Mouse (Mus musculus): ENCODE measurements around the gene Mrpl18. TPM values are rescaled to one million over a fixed set of nuclear protein-coding genes. Genes with fewer than 3 reads are reported as not detected.

Mrpl18 gene
- total RNA-seq, 2 experiments from 2014 or later = 157 to 175 TPM

DNA sequence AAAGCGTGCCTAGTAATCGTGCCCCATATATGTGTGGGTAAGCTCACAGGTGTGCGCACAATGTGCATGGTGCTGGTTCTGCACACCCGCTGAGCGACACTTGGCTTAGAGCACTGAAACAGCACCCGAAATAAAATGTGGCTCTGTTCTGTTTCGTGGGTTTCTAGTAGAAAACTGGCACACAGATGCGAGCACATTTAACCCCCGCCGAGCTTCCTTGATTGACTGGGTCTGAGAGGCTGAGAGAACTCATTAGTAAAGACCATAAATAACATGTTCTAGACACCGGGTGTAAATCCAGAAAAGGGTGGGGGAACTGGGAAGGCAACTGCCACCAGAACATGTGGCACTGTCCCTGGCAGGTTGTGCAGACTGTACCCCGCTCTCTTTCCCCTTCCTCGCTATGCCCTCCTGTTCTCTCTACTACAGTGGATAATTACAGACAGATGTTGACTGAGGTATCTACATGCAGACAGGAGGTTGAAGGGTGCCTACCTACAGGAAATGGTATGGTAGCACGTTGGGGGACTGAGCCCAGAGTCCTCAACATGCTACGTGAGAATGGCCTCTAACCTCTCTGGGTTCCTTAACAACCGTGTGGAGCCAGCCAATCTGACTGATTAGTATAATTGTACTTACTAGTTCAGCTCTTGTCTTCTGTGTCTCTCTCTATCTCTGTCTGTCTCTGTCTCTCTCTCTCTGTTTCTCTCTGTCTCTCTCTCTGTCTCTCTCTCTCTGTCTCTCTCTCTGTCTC is 43.7 kb downstream of the Mrpl18 start:
- DNase-seq (ENCODE audit: low spot score) = no peak
- intact Hi-C loops (cut with DNase I) = no loop called here

DNA sequence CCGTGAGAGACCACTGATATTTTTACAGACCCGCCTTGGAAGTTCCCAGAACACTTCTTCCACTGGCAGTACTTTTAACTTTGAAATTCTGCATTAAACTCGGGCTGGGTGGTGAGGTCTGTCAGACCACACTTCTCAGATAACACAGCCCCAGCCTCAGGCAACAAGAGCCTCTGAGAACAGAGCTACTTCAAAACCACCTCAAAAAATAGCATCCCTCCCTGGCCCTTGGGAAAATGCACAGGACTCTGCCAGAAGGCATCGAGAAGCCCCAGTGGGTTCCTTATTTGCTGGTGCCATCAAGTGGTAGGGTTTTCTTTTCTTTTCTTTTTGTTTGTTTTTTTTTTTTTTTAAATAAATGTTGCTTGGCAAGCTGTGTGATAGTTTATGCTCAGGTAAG is 47.5 kb downstream of the Mrpl18 start:
- intact Hi-C loops (cut with DNase I) = no loop called here
- DNase-seq (ENCODE audit: low spot score) = no peak

DNA sequence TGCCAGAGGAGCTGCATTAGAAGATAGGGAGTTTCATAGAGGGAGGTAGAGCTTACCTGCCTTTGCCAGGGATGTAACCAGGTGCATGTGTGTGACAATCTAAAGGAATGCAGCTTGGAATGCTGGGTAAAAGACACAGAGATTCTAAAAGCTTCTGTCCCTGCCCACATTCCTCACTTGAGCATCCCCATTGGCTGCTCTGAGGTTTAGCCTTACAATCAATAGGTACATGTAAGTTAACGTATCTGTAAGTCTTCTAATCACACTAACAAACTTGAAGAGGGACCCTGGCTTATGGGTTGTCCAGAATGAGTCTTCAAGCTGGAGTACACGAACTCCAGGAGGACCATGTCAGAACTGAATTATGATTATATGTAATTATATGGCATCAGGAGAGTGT is 48.1 kb downstream of the Mrpl18 start, which contains the start of gene Mas1:
TSS of gene Mas1 (minus strand) at position 101 of the 400 bp plus-strand sequence.
- intact Hi-C loops (cut with DNase I) = no loop called here

DNA sequence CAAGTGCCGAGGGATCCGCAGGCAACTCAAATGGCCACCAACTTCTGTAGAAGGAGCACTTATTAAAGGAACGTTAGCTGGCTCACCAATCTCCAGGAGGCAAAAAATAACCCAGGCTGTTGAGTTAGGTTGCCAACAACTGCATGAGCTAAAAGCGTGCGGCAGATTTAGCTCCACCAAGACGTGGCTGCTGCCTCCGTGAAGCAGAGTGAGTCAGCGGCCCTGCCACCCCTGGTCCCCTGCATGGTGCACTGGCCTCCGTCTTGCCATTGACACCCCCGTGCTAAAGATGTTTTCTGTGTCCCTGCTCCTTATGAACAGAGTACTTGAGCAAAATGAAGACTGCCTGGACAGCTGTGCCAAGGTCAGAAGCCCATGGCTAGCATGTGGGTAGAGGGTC is 49.3 kb downstream of the Mrpl18 start:
- intact Hi-C loops (cut with DNase I) = no loop called here
- no peak for DNase-seq (ENCODE audit: low spot score)

More for the DNA sequence above, 48.1 kb downstream of the Mrpl18 start, which contains the start of gene Mas1:
- DNase-seq (ENCODE audit: low spot score) = no peak

DNA sequence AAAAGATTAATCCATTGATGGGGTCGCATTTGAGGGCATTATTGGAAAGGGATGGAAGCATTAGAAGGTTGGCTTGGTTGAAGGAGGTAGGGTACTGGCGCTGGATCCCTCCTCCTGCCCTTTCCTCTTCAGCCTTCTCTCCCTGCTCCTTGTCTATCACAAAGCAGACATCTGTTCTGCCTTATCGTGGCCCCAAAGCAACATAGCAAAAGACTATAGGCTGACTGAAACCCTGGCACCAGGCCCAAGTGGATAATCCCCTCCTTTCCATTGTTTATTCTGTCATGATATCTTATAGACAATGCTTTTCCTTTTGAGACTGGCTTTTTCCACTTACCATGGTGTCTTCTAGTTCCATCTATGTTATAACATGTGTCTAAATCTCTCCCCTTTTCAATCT is 50.7 kb downstream of the Mrpl18 start:
- intact Hi-C loops (cut with DNase I) = no loop called here
- no peak for DNase-seq (ENCODE audit: low spot score)

DNA sequence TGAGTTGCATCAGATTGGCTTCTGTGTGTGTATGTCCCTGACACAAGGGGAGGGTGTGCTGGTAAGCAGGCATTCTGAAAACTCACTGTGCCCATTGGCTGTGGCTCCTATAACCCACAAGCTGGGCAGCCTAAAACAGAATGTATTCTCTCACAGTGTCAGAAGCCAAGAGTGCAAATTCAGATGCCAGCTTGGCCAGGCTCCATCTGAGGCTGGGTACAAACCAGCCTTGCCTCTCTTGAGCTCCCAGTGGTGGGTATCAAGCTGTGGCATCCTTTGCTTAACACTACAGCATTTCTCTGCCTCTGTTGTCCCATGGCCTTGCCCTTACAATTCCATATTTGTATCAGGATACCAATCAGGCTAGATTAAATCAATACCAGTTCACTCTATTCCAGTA is 52.0 kb downstream of the Mrpl18 start:
- intact Hi-C loops (cut with DNase I) = no loop called here

More for the DNA sequence above, 52.0 kb downstream of the Mrpl18 start:
- DNase-seq (ENCODE audit: low spot score) = no peak

Small RNA genes within 50 kb of the gene (microRNA-seq; reads per million reads assigned to microRNA genes)
- not detected for gene Gm24085

Other genes starting within 250 kb of the Mrpl18 start
- gene Slc22a1, start 240.5 kb downstream of the Mrpl18 start, total RNA-seq (2021) = 10 to 100 TPM; 11.3 to 12.8 TPM
- gene Igf2r, start 146.7 kb downstream of the Mrpl18 start, total RNA-seq (2021) = 100 to 1,000 TPM in 1 of 2 experiments, 10 to 100 TPM in 1; 99.0 to 108 TPM
- gene Mas1, start 48.2 kb downstream of the Mrpl18 start, total RNA-seq (2021) = 1 to 10 TPM in 1 of 2 experiments, under 1 TPM in 1; 0.42 to 1.8 TPM
- 1 to 10 TPM; 5.3 to 5.4 TPM for gene Mrgprh, start 40.3 kb downstream of the Mrpl18 start, total RNA-seq (2021)
- gene Pnldc1, start 6.1 kb downstream of the Mrpl18 start, total RNA-seq (2021) = under 1 TPM; 0.42 to 0.55 TPM
- 100 to 1,000 TPM; 200 to 213 TPM for gene Tcp1, start 644 bp downstream of the Mrpl18 start, total RNA-seq (2021)
- gene Acat3, start 24.3 kb upstream of the Mrpl18 start, total RNA-seq (2021) = not detected
- 1 to 10 TPM; 6.1 to 7.1 TPM for gene Acat2, start 44.4 kb upstream of the Mrpl18 start, total RNA-seq (2021)
- gene Wtap, start 77.8 kb upstream of the Mrpl18 start, total RNA-seq (2021) = 10 to 100 TPM; 31.7 to 35.6 TPM
- gene Sod2, start 90.5 kb upstream of the Mrpl18 start, total RNA-seq (2021) = 1,000 to 10,000 TPM; 1,092 to 1,104 TPM
- gene Gpr31b, start 136.0 kb upstream of the Mrpl18 start, total RNA-seq (2021) = under 1 TPM in 1 of 2 experiments, not detected in 1; 0.22 TPM
- gene Tcp10b, start 144.8 kb upstream of the Mrpl18 start, total RNA-seq (2021) = under 1 TPM in 1 of 2 experiments, not detected in 1; 0.26 TPM
- not detected for gene Unc93a, start 215.5 kb upstream of the Mrpl18 start, total RNA-seq (2021)

All from heart, postnatal 25 days (tissue).